Mouse (Mus musculus): ENCODE measurements around the gene Lef1.

GRCm38 (mm10) chr3:131172293-131172692 lies 62.0 kb downstream of the Lef1 start:
- TF ChIP-seq POLR2A (IDR thresholded peaks at IDR 0.05; ENCODE audit: borderline replicate concordance, extremely low read depth, low read depth, low read length), result no peak
- no peak for TF ChIP-seq CTCF (IDR thresholded peaks at IDR 0.05; ENCODE audit: insufficient read depth, low read length)
